Mouse (Mus musculus): Measurements from ENCODE around the gene Coil. TPM values are rescaled to one million over a fixed set of nuclear protein-coding genes. Genes with fewer than 3 reads are reported as not detected.
"Not testable (repeated sequence)": the region's sequence is repeated elsewhere in the genome, so short reads cannot be mapped to it uniquely, and the experiment has no call there.

The Coil gene
- total RNA-seq, 2 experiments from 2014 or later: 13.1 to 15.8 TPM

DNA sequence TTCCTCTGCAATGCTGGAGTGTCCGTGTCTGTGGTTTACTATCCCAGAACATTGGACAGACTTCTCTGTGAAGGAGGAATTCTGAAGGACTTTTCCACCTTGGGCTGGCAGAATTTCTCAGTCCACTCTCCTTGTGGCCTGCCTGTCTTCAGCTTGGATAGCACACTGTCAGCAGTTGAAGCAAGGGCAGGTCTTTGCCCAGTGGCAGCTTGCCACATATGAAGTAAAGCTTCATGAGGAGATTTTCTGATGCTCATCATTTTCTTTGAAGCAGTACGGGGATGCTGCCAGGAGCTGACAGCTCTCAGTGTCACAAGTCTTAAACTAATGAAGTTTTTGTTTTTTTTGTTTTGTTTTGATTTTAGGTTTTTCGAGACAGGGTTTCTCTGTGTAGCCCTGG, 11.2 kb upstream of the Coil start:
- ATAC-seq (replicated peaks; ENCODE audit: low FRiP score, low TSS enrichment, poor library complexity, severe bottlenecking): no peak

DNA sequence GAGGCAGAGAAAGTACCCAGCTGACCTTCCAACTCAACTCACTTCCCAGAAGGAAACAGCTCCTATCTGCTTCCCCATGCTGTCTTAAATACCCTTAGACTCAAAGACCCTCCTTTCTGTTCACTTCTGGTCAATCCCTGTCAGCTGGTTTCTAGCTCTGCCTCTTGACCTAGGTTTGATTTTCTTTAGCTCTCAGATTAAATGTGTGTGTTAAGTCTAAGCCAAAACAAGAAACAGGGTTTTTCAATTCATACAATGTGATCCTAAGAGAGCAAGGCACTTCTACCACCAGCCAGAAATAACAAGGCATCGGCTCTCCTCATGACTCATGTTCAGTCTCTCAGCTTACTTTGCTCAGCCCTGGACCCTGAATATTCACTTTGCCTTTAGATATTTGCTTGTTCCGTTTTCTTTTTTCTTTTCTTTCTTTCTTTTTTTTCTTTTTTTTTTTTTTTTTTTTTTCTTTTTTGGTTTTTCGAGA, 3.1 kb upstream of the Coil start, which contains the start of gene Elobl:
Gene Elobl (minus strand): TSS at position 51 of the 481 bp plus-strand sequence.
- ATAC-seq (replicated peaks; ENCODE audit: low FRiP score, low TSS enrichment, poor library complexity, severe bottlenecking): no peak

DNA sequence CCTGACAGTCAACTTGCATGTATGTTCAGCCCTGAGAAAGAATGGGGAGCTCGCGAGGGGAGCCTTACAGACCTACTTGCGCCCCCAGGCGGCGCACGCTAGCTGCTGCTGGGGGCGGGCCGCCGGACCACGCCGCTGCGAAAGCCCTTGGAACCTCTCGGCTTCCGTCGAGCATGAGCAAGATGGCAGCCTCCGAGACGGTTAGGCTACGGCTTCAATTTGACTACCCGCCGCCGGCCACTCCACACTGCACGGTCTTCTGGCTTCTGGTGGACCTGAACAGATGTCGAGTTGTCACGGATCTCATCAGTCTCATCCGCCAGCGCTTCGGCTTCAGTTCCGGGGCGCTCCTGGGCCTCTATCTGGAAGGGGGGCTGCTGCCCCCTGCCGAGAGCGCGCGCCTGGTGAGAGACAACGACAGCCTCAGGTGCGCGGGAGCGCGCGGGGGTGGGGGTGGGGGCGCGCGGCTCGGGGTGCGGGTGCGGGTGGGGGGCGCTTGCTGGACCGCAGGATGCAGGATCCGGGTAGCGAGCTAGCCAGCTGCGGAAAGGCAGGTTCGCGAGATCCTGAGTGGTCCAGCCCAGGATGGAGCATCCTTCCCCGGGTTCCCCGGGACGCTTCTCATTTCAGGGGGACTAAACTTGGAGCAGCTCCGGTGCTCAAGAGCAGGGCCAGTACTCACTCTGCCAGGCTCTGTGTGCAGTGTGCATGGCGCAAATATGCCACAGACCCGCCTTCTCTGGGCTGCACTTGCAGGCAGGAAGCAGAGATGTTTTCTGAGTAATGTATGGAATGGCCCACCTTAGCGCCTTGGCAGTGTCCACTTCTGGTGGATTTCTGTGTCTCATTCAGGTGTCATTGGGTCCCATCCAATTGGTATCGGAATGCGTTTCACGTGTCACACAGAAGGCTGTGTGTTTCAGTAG, 4.0 kb downstream of the Coil start:
- ATAC-seq (replicated peaks; ENCODE audit: low FRiP score, low TSS enrichment, poor library complexity, severe bottlenecking): peak; percentile 88

DNA sequence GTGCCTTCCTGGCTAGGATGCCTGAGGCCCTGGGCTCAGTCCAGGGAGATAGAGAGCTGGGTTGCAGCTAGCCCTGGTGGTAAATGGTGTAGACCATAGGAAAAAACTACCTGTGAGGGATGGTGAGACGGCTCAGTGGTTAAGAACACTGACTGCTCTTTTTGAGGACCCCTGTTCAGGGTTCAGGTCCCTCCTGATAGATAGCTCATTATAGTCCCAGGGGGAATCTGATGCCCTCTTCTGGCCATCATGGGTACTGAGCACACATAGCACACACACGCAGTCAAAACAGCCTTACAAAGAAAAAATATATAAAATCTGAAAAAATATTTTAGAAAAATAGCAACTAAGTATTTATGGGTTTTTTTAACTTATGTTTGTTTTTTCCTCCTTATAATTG, 6.3 kb downstream of the Coil start:
- 0 out of 2 replicates have a peak, but pooled peaks have one; percentile 23 for ATAC-seq (replicated peaks; ENCODE audit: low FRiP score, low TSS enrichment, poor library complexity, severe bottlenecking)

DNA sequence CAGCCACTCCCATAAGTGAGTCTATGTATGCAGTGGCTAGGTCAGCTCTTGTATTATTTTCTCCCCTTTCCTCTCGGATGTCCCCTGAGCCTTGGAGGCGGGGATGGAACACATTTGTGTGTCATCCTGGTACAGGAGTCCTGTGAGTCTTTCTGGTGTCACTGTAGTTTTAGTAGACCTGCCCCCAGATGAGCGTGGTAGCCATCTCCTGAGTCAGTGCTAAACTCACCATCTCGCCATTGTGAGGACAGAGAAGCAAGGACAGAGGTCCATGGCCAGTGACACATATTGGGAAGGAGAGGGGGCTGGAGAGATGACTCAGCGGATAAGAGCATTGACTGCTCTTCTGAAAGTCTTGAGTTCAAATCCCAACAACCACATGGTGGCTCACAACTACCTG, 7.1 kb downstream of the Coil start:
- ATAC-seq (replicated peaks; ENCODE audit: low FRiP score, low TSS enrichment, poor library complexity, severe bottlenecking): no peak

DNA sequence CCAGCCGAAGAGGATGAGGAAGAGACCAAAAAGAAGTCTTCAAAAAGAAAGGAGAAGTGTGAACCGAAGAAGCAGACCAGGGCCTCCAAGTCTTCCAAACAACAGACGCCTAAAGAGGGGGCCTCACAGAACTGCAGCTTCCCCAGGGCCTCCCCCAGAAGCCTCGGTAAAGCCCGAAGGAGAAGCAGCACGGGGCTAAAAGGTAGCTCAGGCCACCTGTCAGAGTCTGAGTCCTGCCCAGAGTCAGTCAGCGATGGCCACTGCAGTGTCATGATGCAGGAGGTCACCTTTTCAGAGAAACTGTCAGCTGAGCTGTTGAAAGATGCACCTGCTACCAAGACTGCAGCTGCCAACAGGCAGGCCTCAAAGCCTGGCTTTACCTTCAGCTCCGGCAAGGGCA, 11.3 kb downstream of the Coil start:
- ATAC-seq (replicated peaks; ENCODE audit: low FRiP score, low TSS enrichment, poor library complexity, severe bottlenecking): no peak

DNA sequence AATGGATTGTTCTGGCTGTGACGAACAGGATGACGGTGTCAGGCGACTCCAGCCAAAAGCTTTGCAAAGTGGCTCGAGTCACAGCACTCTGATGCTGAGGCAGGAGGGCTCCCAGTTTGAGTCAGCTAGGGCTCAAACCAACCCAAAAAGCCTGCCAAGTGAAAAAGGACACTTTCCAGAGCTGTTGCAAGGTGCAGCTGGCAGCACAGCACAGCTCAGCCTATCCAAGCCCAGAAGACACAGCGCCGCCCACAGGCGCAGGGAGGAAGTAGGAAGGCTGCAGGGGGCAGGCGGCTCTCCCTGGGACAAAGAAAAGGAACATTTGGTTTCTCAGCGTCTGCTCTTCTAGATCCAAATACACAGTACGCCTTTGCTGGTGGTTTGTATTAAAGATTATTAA, 16.6 kb downstream of the Coil start:
- no peak for ATAC-seq (replicated peaks; ENCODE audit: low FRiP score, low TSS enrichment, poor library complexity, severe bottlenecking)

DNA sequence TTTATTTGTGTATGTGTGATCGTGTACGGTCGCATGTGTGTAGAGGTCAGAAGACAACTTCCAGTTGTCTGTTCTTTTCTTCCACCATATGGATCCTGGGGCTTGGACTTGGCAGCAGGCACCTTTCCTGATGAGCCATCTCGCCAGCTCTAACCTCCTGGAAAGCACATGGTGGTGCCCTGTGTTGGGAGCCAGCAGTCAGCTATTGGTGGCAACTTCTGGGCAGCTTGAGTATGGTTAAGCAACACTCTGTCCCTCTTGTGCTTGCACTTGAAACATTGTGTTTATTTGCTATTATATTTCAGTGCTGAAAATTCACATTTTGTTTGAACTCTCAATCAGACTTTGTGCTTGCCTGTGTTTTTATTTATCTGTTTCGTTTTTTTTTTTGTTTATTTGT, 18.9 kb downstream of the Coil start:
- no peak for ATAC-seq (replicated peaks; ENCODE audit: low FRiP score, low TSS enrichment, poor library complexity, severe bottlenecking)

DNA sequence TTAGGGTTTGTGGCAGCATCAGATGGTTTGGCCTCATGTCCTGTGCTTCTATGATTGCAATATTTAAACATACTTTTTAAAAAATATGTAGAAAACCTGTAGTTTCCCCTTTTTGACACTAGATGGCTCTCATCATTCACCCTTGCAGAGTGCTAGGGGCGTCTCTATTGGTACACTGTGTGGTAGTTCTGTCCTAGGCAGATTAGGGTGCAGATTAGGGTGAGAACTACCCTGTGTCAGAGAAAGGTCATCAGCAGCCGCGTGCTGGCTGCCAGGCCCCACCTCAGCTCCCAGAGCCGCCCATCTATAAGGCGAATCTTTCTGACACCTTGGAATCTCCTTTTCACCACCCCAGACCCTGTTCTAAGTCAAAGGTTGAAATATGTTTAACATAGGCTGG, 19.5 kb downstream of the Coil start:
- ATAC-seq (replicated peaks; ENCODE audit: low FRiP score, low TSS enrichment, poor library complexity, severe bottlenecking): peak; percentile 93

DNA sequence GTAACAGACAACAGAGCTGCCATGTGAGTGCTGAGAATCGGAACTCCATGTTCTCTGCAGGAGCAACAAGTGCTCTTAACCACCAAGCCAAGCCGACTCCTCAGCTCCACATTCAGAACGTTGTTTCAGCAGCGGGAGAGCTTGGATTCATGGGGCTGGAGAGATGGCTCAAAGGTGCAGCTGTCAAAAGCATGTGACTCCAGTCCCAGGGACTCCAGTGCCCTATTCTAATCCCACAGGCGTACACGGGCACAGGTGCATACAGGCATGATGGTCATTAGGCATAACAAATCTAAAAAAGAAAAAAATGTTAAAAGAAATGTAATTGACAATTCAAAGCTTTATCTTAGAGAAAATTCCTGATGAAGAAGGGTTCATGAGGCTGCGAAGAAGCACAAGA, 23.1 kb downstream of the Coil start:
- no peak for ATAC-seq (replicated peaks; ENCODE audit: low FRiP score, low TSS enrichment, poor library complexity, severe bottlenecking)

DNA sequence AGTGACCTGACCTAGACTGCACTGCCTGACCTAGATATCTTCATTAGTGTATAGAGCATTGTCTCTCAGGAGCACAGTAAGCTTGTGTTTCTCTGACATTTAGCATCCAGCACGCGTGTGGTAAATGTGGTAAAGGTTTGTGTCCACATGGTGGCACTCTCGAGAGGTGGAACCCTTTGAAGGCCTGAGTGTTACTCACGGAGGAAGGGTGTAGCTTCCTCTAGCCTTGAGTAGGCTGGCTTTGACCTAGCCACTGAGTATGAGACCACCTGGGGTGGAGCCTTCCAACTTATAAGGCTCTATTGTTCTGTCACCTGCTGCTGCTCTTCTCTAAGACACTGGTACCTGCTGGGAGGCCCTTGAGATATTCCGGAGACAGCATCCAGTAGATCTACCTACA, 23.6 kb downstream of the Coil start:
- ATAC-seq (replicated peaks; ENCODE audit: low FRiP score, low TSS enrichment, poor library complexity, severe bottlenecking): peak; percentile 88

DNA sequence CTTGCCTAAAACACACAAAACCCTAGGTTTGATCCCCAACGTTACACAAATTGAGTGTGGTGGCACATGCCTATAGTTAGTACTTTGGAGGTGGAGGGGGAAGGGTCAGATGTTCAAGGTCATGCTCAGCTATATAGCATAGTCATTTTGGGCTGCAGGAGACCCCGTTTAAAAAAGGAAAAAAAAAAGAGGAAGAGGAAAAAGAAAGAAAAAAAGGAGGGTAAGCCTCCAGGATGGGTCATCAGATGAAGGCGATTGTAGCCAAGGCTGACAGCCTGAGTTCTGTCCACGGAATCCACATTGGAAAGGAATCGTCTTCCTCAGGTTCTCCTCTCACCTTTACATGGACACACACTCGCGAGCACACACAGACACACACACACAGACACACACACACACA, 24.4 kb downstream of the Coil start:
- ATAC-seq (replicated peaks; ENCODE audit: low FRiP score, low TSS enrichment, poor library complexity, severe bottlenecking): no peak

DNA sequence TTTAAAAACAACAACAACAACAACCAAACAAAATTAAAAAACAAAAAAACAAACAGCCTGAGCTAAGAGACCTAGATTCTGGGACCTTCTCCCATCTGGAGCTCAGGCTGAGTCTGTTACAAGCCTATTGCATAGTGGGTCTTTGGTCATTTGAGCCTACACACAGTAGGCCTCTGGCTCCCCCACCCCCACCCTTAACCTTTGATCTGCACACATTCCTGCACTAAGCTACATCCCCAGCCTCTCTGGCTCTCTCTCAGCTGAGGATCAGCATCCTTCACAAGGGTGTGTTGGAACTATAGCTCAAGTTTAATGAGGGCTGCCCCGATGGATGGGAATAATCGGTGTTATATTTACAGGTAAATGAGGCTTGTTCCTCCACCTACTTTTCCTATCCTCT, 25.6 kb downstream of the Coil start:
- ATAC-seq (replicated peaks; ENCODE audit: low FRiP score, low TSS enrichment, poor library complexity, severe bottlenecking): no peak

DNA sequence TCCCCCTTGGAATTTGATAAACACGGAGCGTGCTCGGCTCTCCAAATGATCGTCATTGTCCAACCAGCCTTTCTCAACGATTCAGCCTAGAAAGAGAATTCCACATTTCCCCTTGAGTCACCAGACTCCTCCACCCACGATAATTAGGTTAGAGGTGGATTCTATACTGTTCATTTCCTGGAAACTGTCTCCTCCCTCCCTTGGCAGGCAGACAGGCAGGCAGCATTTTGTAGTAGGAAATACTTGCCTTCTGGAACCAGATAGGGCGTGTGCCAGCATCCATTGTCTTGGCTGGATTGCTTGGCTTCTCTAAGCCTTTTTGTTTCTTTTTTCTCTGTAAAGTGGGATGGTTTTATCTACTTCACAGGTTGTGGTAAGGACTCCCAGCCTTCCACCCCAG, 26.4 kb downstream of the Coil start:
- peak; percentile 31; the same call in 1 of the 2 replicates for ATAC-seq (replicated peaks; ENCODE audit: low FRiP score, low TSS enrichment, poor library complexity, severe bottlenecking)

DNA sequence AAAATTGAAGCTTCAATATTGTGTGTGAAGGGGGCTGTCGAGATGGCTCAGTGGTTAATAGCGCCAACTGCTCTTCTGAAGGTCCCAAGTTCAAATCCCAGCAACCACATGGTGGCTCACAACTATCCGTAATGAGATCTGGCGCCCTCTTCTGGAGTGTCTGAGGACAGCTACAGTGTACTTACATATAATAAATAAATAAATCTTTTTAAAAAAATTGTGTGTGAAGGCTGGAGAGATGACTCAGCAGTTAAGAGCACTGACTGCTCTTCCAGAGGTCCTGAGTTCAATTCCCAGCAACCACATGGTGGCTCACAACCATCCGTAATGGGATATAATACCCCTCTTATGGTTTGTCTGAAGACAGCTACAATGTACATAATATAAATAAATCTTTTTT, 27.3 kb downstream of the Coil start:
- not testable (repeated sequence) for ATAC-seq (replicated peaks; ENCODE audit: low FRiP score, low TSS enrichment, poor library complexity, severe bottlenecking)

DNA sequence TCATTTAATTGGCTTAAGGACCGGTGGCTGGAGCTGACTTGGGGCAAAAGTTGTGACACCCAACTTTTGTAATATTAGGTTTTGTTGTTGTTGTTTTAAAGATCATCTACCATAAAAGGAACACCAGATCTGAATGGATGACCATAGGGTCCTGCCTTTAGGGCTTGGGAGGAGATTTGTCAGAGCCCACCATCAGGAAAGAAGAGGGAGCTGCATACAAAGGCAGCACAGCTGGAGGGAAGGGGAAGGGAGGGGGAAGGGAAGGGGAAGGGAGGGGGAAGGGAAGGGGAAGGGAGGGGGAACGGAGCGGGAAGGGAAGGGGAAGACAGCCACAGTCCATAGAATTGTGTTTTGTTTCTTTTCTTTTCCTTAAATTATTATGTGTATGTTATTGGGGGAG, 28.4 kb downstream of the Coil start:
- no peak for ATAC-seq (replicated peaks; ENCODE audit: low FRiP score, low TSS enrichment, poor library complexity, severe bottlenecking)

DNA sequence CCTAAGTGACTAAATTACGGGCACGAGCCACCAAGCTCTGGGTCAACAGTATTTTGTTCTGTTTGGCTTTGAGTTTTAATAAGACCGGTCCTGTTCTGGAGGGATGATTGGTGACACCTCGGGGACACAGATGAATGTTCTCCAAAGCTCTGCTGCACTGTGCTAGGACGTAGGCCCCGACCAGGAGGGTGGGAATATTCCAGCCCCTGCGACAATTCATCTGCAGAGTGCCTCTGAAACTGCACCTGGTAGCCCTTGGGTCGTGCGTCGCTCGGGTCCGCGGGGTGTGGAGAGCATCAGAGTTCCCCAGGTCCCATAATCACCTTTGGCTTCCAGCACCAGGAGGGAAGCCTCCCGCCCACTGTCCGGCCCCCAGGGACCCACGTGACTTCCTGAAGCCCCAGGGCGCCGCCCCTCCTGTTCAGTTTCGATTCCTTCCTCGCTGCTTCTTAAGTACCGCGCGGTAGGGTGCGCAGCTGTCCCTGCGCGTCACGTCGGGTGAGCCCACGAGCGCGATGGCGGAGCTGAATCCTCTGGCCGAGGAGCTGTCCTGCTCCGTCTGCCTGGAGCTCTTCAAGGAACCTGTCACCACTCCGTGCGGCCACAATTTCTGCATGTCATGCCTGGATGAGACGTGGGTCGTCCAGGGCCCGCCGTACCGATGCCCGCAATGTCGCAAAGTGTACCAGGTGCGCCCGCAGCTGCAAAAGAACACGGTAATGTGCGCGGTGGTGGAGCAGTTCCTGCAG, 29.1 kb downstream of the Coil start, which contains the start of gene Trim25:
Gene Trim25 (plus strand): TSS at position 403 of the 749 bp plus-strand sequence.
- ATAC-seq (replicated peaks; ENCODE audit: low FRiP score, low TSS enrichment, poor library complexity, severe bottlenecking): peak; percentile 93

DNA sequence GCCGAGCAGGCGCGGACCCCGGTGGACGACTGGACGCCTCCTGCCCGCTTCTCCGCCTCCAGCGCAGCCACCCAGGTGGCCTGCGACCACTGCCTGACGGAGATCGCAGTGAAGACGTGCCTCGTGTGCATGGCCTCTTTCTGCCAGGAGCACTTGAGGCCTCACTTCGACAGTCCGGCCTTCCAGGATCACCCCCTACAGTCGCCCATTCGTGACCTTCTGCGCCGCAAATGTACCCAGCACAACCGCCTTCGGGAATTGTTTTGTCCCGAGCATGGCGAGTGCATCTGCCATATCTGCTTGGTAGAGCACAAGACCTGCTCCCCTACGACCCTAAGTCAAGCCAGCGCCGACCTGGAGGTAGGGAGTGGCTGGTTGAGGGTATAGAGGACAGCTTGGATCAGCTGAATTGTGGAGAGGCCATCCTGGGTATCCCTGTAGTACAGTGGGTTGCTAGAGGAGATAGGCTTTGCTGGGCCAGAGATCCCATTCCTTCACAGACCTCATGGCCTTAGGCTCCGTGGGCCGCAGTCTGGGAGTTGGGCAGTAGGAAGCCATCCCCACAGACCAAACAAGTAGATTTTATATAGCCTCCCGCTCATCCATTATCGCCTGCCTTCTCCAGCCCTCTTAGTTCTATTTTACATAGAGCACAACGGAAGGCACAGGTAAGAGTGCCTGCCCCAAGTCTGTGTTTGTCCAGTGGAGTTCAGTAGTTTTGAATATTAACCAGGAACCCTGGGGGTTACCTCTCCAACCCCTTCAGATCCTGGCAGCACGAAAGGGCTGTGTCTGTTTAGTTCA, 29.9 kb downstream of the Coil start:
- peak; percentile 16 for ATAC-seq (replicated peaks; ENCODE audit: low FRiP score, low TSS enrichment, poor library complexity, severe bottlenecking)

DNA sequence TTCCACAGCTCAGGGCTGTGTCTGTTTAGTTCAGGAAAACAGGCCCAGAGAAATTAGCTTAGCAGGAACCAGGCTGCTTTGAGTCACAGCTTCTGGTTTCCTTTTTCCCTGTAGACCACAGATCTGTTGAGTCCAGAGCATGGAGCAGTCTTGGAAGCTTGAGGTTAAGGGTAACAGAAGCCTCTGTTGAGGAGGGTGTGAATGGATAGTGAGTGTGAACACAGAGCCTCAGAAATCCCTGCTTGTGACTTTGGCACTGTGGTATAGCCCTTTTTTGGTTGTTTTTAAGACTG, 30.4 kb downstream of the Coil start:
- no peak for ATAC-seq (replicated peaks; ENCODE audit: low FRiP score, low TSS enrichment, poor library complexity, severe bottlenecking)

DNA sequence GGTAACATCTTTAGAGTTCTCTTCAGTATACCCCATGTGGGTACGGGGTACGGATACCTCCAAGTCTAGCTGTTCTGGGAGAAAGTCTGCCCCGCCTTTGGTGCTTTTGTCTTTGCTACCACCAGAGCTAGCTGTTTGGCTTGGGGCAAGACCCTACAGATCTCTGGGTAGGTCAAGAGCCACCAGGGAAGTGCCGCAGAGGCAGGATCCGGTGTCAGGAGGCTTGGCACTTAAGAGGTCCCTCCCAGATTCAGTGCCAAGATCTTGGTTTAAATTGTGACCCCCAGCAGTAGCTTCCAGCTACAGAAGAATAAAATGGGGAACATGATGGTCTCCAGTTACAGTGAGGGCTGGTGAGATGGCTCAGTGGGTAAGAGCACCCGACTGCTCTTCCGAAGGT, 31.5 kb downstream of the Coil start:
- no peak for ATAC-seq (replicated peaks; ENCODE audit: low FRiP score, low TSS enrichment, poor library complexity, severe bottlenecking)
